Mouse (Mus musculus): ENCODE data around the gene Gm20388.
"Not testable (repeated sequence)": the region's sequence is repeated elsewhere in the genome, so short reads cannot be mapped to it uniquely, and the experiment has no call there.

Gene Gm20388

DNA sequence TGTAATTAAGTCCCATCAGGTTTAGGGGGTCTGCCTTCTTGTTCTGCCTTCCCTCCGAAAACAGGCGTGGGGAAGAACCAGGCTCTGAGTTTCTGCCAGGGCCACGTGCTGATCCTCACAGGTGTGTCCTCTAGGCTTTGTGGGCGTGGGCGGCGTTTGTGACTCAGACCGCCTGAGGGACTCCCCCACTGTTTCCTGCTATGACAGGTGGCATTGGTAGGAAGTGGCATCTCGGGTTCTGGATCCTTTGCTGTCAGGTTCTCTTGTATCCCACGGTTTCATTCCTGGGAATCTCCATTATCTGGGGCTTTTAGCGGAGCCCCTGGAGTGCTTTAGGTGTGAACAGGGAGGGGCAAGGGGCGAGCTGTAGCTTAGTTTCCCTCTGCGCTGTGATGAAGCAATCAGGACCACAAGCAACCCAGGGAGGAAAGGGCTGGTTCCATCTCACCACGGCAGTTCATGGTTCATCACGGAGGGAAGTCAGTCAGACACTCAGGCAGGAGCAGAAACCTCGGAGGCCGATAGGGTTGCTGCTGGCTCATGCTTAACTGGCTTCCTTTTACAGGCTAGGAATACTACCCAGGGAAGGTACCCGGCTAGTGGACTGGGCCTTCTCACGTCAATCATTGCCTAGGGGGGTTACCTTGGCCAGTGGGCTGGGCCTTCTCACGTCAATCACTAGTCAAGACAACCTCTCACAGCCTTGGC lies 791.3 kb downstream of the Gm20388 start:
- no peak for DNase-seq

DNA sequence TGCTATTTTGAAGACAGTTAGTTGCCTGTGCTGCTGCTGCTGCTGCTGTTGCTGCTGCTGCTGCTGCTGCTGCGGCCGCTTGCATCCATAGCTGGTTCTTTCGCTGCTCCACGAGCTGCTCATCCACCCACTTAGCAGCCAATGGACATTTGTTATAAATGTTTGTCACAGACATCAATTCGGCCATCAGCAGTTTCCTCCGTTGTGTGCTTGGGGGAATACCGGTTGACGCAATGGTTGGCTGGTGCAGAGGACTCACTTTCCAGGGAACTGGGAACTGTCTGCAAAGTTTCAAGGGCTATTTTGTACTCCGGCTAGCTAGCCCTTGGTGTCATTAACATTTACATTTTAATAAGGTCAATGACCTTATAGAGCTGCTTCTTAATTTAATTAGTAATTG lies 793.6 kb downstream of the Gm20388 start:
- no peak for DNase-seq

DNA sequence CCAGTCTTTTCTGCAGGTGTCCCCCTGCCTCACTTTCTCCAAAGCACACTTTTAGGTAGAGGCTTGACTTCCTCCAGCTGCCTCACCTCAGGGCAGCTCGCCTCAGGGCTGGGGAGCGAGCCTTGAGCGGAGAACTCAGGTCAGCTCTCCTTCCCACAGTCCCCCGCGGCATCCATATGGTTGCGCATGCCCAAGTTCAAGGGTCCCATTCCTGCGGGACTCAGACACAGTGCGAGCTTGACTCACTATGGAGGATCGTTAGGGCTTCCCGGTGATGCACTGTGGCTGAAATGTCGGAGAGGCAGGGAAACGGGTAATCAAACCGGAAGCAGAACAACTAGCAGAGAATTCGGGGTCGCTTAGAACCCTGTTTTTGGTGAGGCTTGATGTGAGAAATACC lies 794.5 kb downstream of the Gm20388 start:
- DNase-seq: no peak

DNA sequence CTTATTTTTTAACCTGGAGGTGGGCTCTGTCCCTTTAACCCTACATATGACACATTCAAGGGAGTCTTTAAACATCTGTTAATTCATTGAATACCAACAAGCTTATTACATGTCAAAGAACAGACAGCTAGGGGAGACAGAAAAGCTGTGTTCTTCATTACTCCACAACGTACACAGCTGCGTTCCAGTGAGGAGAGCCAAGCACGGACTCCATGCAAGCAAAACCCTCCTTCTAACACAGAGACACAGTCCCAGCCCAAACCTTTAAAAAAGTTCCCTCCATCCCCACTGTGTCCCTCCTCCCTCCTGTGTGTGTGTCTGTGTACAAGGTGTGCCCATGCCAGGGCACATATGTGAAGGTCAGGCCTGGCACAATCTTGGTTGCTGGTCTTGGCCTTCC lies 795.6 kb downstream of the Gm20388 start:
- no peak for DNase-seq

DNA sequence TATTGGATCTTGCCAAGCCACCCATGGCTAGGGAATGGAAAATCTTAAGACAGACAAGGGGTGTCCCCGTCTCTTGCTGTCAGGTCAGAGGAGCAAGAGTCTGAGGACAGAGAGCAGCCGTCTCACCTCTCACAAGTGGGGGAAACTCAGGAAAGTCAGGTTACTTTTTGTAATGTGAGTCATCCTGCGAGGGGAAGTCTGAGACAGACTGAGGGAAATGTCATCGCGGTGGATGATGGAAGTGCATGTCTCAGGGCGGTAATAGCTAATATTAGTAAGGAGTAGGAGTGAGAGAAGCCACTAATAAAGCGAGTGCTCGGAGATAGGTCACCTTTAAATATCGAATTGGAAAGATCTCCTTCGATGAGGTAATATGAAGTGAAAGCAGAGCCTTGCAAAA lies 798.5 kb downstream of the Gm20388 start:
- no peak for DNase-seq

DNA sequence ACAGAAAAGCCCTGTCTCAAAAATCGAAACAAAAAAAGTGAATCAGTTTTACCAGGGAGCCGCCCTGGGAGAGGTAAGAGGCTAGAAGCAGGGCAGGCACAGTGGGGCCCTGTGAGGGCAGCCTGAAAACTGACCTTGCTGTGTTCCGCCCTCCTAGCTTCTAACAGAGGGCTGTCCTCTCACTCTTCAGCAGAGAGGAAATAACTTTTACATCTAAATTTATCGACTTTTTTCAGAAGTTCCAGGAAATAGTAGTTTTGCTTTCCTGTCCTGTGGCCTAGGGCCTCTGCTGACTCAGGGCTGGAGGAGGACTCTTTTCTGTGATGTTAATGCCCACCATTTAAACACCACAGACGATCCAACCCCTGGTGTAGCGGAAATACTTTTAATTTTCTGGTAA lies 804.6 kb downstream of the Gm20388 start:
- DNase-seq: no peak

DNA sequence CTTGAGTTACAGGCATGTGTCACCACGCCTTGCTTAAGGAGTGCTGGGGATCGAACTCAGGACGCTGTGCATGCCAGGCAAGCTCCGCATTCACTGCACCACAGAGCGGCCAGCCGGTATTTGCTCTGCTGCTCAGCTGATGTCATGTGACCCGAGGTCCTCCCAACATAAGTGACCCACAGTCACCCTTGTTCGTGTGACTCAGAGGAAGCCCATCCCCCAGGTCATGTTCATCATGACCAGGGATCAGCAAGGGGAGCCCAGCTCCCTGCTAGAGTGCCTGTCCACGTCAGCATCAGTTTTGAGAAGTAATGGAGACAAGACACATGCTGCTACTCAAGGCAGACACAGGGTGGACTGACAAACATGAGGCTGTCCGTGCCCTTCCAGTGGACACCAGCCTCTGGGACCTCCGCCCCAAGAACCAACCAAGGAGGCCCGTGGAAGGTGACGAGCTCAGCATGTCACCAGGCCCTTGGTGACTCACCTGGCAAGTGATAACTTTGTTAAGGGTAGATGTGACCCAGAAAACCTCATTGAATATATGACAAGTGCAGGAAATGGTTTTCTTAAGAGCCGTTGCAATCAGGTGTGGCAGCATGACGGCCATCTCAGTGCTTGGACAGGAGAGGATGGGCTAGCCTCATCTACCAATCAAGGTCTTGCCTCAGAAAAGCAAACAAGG lies 805.5 kb downstream of the Gm20388 start:
- DNase-seq: no peak

DNA sequence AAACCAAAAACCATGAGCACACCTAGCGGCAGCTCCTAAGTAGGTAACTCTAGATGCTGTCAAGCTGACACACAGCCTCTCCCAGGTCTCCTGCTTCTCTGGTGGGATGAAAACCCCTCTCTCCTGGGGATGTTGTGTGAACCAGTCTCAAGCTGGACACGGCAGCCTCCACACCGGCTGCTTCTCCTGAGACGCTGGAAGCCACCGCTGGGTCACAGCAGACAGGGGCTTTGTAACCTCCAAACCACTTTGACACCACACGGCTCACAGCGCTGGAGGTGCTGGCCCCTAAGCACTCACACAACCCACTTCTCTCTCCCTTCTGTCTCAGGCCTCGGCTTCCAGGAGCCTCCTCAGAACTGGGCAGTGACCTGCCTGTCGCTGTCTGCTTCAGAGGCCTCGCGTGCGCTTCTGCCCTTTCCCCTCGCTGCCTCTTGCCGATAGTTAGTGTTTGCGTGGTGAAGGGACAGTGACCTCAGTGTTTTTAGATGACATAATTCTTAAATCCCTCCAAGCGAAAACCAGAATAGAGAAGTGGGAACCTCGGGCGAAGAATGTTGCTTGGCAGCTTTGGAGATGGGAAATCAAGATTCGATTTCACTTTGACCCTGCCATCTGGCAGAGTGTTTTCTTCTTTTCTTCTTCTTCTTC lies 809.1 kb downstream of the Gm20388 start:
- no peak for DNase-seq

DNA sequence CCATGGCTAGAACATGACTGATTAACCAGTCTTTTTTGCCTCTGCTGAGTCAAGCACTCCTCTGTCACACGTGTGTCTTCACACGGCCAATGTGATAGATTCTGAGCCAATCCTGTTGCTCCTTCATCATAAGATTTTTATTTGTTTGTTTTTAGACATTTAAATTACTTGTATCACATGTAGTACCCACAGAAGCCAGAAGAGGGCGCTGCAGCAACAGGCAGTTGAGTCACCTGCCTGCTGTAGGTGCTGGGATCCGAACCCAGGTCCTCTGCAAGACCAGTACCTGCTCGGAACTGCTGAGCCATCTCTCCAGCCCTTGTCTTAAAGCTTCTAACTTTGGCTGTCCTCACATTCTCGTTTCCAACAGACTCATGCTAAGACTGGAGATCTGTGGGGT lies 812.4 kb downstream of the Gm20388 start:
- DNase-seq: no peak

DNA sequence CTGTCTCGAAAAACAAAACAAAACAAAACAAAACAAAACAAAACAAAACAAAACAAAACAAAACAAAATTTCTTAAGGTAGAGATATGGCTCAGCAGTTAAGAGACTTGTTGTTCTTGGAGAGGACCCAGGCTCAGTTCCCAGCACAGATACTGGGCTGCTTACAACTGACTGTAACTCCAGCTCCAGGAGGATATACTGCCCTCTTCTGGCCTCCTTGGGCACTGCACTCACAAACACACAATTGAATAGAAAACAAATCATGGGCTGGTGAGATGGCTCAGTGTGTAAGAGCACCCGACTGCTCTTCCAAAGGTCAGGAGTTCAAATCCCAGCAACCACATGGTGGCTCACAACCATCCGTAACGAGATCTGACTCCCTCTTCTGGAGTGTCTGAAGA lies 813.5 kb downstream of the Gm20388 start:
- DNase-seq: not testable (repeated sequence)

DNA sequence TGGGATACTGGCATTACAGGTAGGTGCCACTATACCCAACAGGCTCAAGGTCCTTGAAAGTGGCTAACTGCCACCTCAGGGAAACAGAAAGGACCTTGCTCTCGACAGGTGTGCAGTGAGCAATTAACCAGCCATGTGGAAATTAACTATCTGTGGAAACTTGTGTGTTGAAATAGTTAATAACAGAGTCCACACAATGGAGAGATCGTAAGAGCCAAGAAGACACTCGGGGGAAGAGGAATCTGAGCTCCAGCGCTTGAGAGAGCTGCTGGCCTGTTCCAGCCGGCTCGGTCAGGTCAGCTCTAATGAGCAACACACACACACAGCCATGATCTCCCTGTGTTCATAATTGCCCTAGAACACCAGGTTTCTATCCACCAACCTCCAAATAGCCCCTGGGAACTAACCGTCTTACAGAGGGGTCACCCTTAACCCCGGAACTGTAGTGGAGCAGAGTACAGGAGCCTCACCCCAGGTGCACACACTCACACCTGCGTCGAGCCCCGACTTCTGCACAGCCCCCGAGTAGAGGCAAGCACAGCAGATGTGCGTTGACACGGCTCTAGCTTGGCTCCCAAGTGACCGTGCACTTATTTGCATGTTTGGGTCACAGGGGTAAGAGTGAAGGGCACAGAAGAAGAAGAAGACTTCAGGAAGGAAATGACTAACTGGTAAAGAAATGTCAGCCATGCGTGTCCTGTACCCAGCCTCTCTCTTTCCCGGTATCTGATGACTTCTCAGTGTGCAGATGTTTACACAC lies 814.4 kb downstream of the Gm20388 start:
- DNase-seq: no peak

DNA sequence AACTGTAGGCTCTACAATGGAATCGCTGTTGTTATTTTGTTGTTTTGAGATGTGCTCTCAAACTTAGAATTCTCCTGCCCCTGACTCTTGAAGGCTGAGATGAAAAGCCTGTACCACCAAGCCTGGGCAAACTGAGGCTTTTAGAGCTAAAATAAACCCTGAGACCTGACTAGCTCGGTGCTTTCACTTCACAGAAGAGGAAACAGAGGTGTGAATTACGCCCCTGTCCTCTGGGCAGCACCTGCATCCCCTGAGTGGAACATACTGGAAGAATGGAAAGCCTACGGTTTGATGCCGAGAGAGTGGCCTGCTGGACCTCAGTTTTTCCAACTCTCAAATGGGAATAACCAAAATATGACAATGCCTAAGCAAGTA lies 814.9 kb downstream of the Gm20388 start:
- no peak for DNase-seq

DNA sequence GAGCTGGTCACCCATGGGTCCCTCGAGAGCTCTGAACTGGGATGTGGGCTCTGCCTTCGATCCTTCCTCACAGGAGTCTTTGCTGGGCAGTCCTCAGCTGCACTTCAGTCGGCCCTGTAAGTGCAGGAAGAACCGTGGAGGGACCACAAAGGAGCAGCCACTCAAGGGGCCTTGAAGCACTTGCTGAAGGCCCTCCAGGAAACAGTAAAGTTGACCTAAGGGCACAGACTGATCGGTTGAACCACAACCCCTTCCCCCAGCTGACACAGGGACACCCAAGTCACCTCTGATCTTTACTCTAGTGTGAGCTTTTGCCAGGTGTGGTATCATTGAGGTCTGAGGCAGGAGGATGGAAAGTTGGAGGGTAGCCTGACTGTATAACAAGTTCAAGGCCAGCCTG lies 815.4 kb downstream of the Gm20388 start:
- no peak for DNase-seq

DNA sequence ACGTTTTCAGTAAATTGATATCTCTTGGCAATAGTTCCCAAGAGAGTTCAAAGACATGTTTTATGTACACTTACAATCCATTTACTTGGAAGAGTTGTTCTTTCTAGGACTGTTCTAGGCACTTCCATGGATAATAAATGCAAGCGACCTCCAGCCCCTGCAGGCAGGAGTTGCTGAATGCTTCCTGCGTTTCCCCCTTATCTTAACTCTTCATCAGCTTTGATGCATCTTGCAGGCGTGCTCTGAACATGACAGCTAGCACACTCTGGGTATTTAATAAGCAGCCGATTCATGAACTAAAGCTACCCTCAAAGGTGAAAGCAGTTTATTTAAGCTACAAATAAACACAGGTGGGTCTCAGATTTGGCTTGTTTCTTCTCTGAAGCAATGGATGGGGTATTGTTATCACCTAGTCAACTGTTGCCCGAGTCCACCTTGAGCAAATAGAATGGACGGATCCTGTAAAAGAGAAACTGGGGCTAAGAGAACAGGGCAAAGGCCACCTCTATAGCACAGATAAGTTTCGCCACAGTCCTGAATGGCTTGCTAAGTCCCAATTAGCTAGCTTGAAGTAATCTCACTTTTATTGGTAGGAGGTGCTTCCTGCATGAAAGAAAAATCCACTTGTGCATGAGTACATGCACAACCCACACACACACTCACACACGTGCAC lies 818.0 kb downstream of the Gm20388 start:
- DNase-seq: no peak

DNA sequence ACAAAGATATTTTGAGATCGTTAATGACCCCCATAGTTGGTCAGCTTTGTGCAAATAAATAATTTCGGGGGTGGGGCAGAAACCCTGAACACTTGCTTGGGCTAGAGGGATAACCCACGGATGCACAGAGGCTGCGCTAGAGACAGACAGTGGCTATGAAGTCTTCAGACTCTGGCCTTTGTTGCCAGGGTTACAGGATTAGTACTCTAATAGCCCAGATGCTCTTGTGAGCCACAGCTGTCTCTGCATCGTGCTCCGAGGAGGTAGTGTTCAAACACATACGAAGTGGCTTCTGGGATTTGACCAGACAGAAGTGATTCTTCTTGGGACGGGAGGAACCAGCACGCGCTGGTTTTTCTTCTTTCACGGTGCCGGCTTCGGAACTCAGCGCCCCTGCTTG lies 820.9 kb downstream of the Gm20388 start:
- peak; percentile 53 for DNase-seq

DNA sequence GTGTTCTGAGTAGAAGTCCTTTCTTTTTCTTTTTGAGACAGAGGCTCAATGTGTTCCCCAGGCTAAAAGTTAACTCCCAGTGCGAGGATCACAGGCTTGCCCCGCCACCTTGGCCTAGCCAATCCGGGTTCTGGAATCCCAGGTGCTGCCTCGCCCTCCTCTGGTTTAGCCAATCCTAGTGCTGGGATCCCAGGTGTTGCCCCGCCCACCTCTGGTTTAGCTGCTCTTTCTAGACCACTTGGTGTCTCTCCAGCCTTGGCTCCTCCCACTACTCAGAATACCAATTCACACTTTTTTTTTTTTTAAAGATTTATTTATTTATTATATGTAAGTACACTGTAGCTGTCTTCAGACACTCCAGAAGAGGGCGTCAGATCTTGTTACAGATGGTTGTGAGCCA lies 821.4 kb downstream of the Gm20388 start:
- DNase-seq: peak; percentile 52

DNA sequence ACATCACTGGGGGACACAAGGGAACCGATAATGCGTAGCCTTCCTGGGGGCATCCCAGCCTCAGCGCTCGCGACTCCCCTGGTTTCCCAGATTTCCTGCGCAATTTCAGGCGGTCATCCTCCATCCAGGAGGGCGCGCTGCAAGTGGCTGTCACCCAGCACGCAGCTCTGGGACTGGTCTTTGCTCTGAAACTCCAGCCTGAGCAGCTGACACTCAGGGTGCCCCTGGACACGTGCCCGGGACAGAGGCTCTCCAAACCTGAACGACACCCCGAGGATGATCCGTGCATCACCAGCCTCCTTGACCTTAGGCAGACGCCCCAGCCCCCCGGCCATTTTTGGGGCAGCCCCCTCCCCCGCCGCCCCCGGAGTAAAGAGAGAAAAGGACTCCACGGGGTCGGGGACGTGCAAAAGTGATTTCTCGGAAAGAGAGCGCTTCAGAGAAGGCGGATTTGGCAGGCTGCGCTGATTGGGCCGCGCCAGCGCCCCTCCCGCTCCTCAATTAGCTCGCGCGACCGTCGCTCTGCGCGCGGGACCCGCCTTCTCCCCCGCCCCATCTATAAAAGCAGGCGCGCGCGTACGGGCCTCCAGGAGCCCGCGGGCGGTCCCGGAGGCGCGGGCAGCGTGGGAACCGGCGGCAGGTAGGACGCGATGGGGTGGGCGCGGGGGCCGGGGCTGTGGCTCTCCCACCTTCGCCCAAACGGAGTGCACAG lies 825.3 kb downstream of the Gm20388 start, which contains the start of gene Irf8:
TSS of gene Irf8 (plus strand) at position 589 of the 712 bp plus-strand sequence.
- peak; percentile 94 for DNase-seq

DNA sequence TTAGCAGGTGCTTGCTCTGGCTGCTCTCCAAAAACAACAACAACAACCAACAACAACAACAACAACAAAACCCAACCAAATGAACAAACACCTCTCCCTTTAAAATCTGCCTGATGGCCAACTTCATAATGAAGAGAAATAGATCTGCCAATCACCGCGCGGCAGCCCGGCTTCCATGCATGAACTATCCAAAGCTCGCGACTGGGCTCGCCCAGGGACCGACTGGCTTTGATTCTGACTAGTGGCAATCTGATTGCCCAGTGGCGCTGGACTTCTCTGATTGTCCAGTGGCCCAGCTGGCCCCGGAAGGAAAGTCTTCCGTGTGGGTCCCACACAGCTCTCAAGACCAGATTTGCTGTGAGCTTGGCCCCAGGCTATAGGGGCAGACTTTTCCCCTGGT lies 825.8 kb downstream of the Gm20388 start:
- peak; percentile 73 for DNase-seq

DNA sequence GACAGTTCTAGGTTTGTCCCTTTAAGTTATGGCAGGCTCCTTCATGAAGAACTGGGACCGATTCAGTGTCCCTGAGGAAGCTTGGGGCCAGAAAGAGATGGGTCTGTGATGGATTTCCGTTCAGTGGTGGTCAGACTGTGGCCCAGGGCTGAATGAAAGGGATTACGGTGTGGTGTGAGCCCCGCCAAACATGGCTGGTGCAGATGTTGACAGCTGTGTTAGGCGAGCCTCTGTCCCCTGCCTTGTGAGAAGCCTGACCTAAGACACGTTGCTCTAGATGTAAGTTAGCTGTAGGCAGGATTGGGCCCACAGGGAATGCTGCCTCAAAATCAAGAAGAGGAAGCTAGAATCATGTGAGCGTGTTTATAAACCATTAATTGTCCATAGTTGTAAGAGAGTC lies 826.5 kb downstream of the Gm20388 start:
- no peak for DNase-seq

DNA sequence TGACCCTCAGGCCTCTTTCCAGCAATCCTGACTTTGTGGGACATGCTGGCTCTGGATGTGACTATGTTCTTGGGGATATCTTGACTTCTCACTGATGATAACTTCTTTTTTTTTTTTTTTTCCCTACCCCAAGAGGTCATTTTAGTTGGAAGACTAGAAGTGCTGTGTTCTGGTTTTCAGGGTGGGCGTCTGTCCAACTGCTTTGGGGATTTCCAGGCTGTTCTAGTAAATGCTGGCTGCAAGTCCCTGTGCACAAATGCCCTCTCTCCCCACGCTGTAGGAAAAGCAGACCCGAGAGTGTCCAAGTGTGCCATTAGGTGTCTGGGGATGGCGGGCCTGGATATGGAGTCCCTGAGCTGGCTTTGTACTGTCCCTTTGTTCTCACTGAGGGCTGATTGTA lies 828.1 kb downstream of the Gm20388 start:
- no peak for DNase-seq

DNA sequence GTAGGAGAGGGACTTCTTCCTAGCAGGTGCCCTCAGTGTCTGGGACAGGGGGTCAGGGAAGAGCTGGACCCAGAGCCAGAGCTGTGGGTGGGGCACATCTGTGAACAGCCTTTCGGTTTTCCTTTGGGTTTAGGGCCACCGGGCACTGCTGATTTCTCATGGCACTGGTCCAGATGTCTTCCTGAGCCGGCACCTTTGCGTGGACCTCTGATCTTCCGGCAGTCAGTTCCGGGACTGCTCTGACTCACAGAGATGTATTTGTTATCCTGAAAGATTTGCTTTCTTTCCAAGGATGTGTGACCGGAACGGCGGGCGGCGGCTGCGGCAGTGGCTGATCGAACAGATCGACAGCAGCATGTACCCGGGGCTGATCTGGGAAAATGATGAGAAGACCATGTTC lies 828.9 kb downstream of the Gm20388 start:
- no peak for DNase-seq

DNA sequence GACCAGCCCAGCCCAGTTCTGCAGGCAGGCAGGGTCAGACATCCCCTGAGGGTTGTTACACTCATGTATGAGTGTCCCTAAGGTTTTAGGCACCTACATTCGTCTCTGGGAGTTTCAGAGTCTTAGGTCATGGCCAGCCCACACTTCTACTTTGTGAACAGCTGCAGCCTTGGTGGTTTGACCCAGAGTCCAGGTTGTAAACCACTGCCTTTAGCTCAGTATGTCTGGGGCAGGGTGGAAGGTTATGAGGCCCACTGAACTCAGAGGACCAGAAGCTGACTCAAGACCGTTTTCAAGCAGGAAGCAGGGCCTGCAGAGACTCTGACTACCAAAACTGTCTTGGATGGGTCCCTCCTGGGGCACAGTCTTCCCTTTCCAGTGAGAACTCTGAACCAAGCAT lies 829.9 kb downstream of the Gm20388 start:
- DNase-seq: no peak
